Mouse (Mus musculus) C2C12 (cell line): Measurements from ENCODE around the gene Camk2n1.

Source experiments
- CEBPB ChIP-seq: IDR thresholded peaks from one replicate; pipeline ENCODE4 v1.6.1; 2011; ENCODE audit warnings: low read depth, mild to moderate bottlenecking, control low read depth, moderate library complexity
- CTCF ChIP-seq: IDR thresholded peaks from one replicate; pipeline ENCODE4 v1.5.1; 2011; ENCODE audit not compliant: control insufficient read depth, insufficient read depth, insufficient read length
- MAX ChIP-seq: IDR thresholded peaks from one replicate; pipeline ENCODE4 v1.6.1; 2011; ENCODE audit warnings: mild to moderate bottlenecking, control low read depth

DNA sequence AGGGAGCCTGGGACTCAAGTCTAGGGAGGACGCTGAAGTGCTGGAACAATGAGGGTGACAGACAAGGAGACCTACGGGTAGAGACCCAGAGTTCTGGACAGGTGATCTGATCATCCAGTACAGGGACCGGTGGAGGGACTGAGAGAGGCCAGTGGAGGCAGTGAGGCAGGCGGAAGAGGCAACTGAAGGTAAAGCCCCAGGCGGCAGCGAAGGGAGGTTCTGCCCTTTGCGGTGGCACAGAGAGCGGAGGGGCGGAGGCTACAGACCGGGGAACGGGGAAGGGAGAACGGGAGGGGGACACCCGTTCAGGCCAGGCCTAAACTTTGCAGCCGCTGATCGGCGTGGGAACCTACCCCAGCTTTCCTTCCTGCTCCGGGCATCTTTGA, 1.8 kb downstream of the Camk2n1 start:
- TF ChIP-seq CTCF (no peak), MAX (no peak), CEBPB (no peak)
